Mouse (Mus musculus): ENCODE results near the gene Bcat2. TPM values are rescaled to one million over a fixed set of nuclear protein-coding genes. Genes with fewer than 3 reads are reported as not detected.
A peak's percentile ranks its signal among the peaks of the same experiment; 100 is the strongest.

Gene Bcat2
- total RNA-seq, 2 experiments from 2014 or later, result 85.5 to 94.6 TPM

GRCm38 (mm10) chr7:45574472-45575379 is 4.8 kb downstream of the Bcat2 start:
- intact Hi-C loops (cut with DNase I), result no loop called here
- DNase-seq, result no peak

- intact Hi-C loops (cut with DNase I), result no loop called here
- DNase-seq, result no peak
Observed at GRCm38 (mm10) chr7:45585923-45586322, 16.0 kb downstream of the Bcat2 start.

GRCm38 (mm10) chr7:45587631-45588592 is 18.0 kb downstream of the Bcat2 start:
- DNase-seq, result no peak
- intact Hi-C loops (cut with DNase I), result no loop called here

GRCm38 (mm10) chr7:45589173-45589572 is 19.2 kb downstream of the Bcat2 start:
- DNase-seq, result peak; percentile 92 to 94
- intact Hi-C loops (cut with DNase I), result no loop called here

GRCm38 (mm10) chr7:45589898-45590297 is 19.9 kb downstream of the Bcat2 start:
- intact Hi-C loops (cut with DNase I), result loop anchor here (2.0 kb wide), 1 partner anchor 93 kb away; no protein-coding TSS in a partner anchor
- DNase-seq, result no peak

- DNase-seq, result no peak
- intact Hi-C loops (cut with DNase I), result loop anchor here (2.0 kb wide), 1 partner anchor 92 kb away; no protein-coding TSS in a partner anchor
Observed at GRCm38 (mm10) chr7:45590874-45591273, 20.9 kb downstream of the Bcat2 start.

- no peak for DNase-seq
- intact Hi-C loops (cut with DNase I), result loop anchor here (2.0 kb wide), 2 partner anchors 37 to 91 kb away; no protein-coding TSS in a partner anchor
Observed at GRCm38 (mm10) chr7:45591880-45592279, 21.9 kb downstream of the Bcat2 start.

GRCm38 (mm10) chr7:45593118-45593815 is 23.3 kb downstream of the Bcat2 start:
- peak; percentile 73 to 86 for DNase-seq
- intact Hi-C loops (cut with DNase I), result loop anchor here (1.0 to 2.0 kb wide), 2 partner anchors 36 to 38 kb away; no protein-coding TSS in a partner anchor

- intact Hi-C loops (cut with DNase I), result loop anchor here (2.0 kb wide), 1 partner anchor 18 kb away; no protein-coding TSS in a partner anchor
Observed at GRCm38 (mm10) chr7:45595176-45595575, 25.2 kb downstream of the Bcat2 start.

GRCm38 (mm10) chr7:45596107-45596506 is 26.2 kb downstream of the Bcat2 start:
- intact Hi-C loops (cut with DNase I), result no loop called here
- DNase-seq, result no peak

More at GRCm38 (mm10) chr7:45595176-45595575, 25.2 kb downstream of the Bcat2 start:
- DNase-seq, result no peak

- DNase-seq, result no peak
- intact Hi-C loops (cut with DNase I), result no loop called here
Observed at GRCm38 (mm10) chr7:45597013-45597412, 27.1 kb downstream of the Bcat2 start.

GRCm38 (mm10) chr7:45597527-45597926 is 27.6 kb downstream of the Bcat2 start:
- intact Hi-C loops (cut with DNase I), result no loop called here
- no peak for DNase-seq

GRCm38 (mm10) chr7:45598960-45599879 is 29.3 kb downstream of the Bcat2 start:
- no peak for DNase-seq
- intact Hi-C loops (cut with DNase I), result no loop called here

GRCm38 (mm10) chr7:45605704-45606289 is 35.8 kb downstream of the Bcat2 start:
- intact Hi-C loops (cut with DNase I), result no loop called here

GRCm38 (mm10) chr7:45609511-45609910 is 39.6 kb downstream of the Bcat2 start:
- intact Hi-C loops (cut with DNase I), result no loop called here
- no peak for DNase-seq

More at GRCm38 (mm10) chr7:45605704-45606289, 35.8 kb downstream of the Bcat2 start:
- DNase-seq, result no peak

GRCm38 (mm10) chr7:45616277-45616676 is 46.3 kb downstream of the Bcat2 start:
- intact Hi-C loops (cut with DNase I), result no loop called here
- peak in 1 of 2 experiments; percentile 30 for DNase-seq

- intact Hi-C loops (cut with DNase I), result no loop called here
Observed at GRCm38 (mm10) chr7:45617042-45617695, 47.2 kb downstream of the Bcat2 start, which contains the start of gene Fut1. Gene Fut1 (plus strand): TSS chr7:45617289.

GRCm38 (mm10) chr7:45618316-45618715 is 48.4 kb downstream of the Bcat2 start:
- intact Hi-C loops (cut with DNase I), result no loop called here
- no peak for DNase-seq

More at GRCm38 (mm10) chr7:45617042-45617695, 47.2 kb downstream of the Bcat2 start, which contains the start of gene Fut1:
- DNase-seq, result no peak

Data from heart, postnatal 14 days (tissue).